Mouse (Mus musculus) urinary bladder, postnatal 4 days (tissue): Measurements from ENCODE around the gene Tdgf1.

ENCODE experiments used
- DNase-seq, 2 experiments: peaks; one replicate each; pipeline ENCODE4 v3.0.0; 2021 to 2022; ENCODE audit warnings: low spot score in 2 of 2

Gene Tdgf1

DNA sequence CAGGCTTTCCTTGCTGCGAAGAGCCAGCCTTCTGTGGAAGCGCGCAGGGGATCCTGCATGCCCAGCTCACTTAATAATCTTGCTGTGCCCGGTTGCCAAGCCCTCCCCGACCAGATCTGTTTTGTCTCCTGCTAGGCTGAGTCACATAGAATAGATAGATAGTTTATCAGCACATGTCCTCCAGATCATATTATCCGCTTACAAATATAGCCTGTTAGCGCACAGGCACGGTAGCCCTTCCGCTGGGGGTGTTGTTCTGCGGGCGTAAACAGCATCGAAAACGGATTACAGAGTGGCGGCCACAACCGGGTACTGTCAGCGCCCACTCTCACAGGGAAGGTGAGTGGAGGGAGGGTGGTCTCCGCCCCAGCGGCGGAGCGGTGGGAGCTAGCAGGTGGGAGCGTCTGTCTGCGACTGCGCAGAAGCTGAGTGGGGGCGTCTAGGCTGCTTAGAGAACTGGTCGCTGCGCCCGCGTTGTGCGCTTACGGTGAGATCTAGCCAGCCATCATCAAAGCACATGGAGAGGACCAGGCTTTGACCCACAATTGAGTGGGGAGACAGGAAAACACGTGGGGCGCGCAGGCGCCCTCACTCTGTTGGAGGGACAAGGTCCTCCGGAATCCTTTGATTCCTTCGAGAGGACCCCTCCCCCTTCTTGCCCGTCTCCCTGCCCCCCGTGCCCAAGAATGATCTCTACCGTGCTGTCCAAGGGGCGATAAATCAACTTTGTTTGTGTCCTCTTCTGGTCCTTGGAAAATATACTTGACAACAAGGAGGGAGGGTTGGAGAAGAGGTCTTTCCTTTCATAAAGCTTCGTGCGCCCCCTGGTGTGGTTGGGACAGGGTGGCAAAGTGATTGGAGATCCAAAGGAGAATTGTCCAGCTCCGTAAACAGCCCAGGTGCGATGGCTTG lies 7.8 kb upstream of the Tdgf1 start:
- peak; percentile 30 to 76 for DNase-seq

- no peak for DNase-seq
Observed at GRCm38 (mm10) chr9:110952931-110953549, 7.1 kb upstream of the Tdgf1 start.

- no peak for DNase-seq
Observed at GRCm38 (mm10) chr9:110952398-110952797, 6.4 kb upstream of the Tdgf1 start.

GRCm38 (mm10) chr9:110951866-110952265 lies 5.9 kb upstream of the Tdgf1 start:
- no peak for DNase-seq

GRCm38 (mm10) chr9:110951397-110951796 lies 5.4 kb upstream of the Tdgf1 start, which contains the start of gene Lrrc2:
Gene Lrrc2 (plus strand): TSS chr9:110951545.
- no peak for DNase-seq

- DNase-seq: no peak
Observed at GRCm38 (mm10) chr9:110950109-110950508, 4.2 kb upstream of the Tdgf1 start.

GRCm38 (mm10) chr9:110948813-110949310 lies 2.9 kb upstream of the Tdgf1 start:
- no peak for DNase-seq

DNA sequence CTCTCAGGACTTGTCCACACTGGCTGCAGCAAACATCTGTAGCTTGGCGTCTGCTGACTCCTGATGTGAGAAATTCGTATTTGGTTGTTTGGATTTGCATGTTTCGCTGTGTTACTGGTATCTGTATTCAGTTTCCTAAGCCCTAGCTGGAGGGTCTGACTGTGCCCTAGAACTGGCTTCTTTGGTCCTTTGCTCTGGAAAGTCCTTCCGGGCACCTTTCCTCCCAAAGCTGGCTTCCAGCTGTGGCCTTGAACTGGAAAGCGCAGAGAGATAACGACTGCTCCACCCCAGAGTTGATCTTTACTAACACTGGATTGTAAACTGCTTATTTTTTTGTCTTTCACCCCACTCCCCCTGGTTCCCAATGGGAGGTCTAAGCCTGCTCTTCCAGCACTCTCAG lies 1.9 kb upstream of the Tdgf1 start:
- no peak for DNase-seq

DNA sequence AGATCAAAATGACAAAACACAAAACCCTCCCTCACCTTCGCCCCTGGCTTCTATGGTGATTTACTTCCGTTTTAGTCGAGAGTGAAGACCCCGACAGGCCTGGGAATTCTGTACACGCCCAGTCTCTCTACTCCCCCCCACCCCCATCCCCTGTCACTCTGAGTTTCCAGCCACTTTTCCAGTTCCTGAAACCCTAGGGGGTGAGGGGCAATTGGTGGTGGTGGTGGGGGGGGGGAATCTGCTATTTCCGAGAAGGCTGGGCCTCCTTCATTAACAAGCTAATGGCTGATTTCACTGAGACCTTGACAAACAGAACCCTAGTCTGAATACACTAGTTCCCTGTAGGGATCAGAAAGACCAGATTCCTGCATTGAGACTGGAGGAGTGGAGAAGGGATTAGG lies 1.3 kb upstream of the Tdgf1 start:
- DNase-seq: no peak

- DNase-seq: no peak
Observed at GRCm38 (mm10) chr9:110946548-110947044, 638 bp upstream of the Tdgf1 start.

DNA sequence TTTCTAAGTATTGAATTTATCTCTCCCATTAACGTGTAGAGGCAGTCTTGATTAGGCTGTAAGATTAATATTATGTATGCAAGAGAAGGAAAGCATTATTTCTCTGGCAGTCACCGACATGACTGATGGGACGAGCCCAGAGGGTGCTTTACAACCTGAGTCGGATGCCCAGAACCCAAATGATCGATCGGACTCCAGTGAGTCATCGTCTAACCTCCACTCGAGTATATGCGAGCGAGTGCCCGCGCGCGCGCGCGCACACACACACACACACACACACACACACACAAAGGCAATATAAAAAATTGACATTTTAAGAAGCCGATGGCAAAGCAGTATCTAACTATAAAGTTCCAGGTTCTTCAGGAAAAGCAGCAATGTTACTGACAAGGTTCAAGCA lies 615 bp downstream of the Tdgf1 start:
- DNase-seq: no peak

DNA sequence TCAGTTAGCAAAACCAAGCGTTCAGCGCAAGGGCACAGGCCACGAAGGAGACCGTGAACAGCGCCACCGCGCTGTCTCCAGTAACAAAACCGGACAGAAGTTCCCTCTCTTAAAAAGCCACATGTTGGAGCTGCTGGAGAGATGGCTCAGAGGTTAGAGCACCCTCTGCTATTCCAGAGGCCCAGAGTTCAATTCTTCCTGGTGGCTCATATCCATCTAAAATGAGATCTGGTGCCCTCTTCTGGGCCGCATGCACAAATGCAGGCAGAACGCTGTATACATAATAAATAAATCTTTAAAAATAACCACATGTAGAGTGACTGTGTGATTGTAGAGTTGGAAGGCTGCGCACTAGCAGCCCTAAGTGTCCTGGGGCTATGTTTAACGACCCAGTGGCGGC lies 1.7 kb downstream of the Tdgf1 start:
- no peak for DNase-seq

DNA sequence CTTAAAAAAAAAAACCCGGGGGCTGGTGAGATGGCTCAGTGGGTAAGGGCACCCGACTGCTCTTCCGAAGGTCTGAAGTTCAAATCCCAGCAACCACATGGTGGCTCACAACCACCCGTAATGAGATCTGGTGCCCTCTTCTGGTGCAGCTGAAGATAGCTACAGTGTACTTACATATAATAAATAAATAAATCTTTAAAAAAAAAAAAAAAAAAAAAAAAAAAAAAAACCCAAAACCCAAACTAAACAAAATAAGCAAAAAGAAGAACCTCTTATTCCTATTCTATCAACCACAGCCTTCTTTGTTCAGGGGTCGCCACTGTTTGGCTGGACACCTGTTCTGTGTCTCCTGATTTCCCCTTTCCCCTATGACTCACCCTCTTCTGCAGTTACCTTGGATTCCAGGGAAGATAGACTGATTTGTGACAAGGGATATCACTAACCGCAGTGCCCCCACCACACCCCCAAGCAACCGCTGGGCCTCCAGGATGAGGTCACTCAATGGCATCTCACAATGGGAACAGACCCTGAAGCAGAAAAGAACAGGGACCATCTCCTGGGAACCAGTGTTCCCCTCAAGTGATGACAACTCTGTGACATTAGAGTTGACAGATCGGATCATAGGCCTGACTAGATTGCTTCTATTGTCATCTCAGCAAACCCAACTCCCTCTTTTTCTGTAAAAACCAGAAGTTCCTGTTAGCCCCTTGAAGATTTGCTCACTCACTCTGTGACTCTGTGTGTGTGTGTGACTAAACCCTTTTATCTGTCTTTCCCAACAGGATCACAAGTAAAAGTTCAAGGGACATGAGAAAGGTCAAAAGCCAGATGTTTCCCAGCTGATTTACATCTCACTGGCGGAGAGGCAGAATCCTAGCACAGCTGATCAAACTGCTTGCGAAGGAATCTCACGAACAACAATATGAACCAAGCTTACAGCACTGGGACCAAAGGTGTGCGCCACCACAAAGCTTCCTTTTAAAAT lies 8.2 kb downstream of the Tdgf1 start:
- DNase-seq: no peak

- no peak for DNase-seq
Observed at GRCm38 (mm10) chr9:110935941-110936340, 10.0 kb downstream of the Tdgf1 start.

DNA sequence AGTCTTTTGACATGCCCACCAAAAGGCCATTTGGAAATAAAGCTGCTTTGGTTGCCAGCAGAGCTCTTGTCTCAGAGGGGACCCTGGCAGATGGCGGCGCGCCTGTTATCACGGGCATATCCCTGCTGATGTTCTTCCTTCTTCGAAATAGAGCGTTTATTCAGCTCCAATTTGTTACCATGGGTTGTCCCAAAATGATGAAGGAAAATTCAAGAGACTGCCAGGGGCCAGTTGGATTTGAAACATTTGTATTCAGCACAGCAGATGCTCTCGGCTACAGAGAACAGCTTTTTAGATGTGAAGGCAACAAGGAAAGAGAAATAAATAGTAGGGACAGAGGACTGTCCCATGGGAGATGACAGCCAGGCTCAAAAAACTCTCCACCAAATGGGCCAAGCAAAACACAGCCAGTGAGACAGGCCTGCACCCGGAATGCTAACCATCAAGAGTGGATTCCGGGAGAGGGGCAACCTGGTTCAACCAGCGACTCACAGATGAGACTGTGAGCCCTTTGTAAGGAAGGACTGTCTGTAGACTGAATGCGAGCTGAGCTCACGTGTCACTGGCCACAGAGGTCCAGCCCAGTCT lies 12.0 kb downstream of the Tdgf1 start:
- no peak for DNase-seq

GRCm38 (mm10) chr9:110931573-110931972 lies 14.4 kb downstream of the Tdgf1 start:
- DNase-seq: no peak

GRCm38 (mm10) chr9:110922759-110923158 lies 23.2 kb downstream of the Tdgf1 start:
- peak; percentile 47 to 81 for DNase-seq

GRCm38 (mm10) chr9:110920665-110921419 lies 25.1 kb downstream of the Tdgf1 start:
- DNase-seq: no peak

GRCm38 (mm10) chr9:110916786-110917185 lies 29.2 kb downstream of the Tdgf1 start, which contains the start of gene Fam240a:
Gene Fam240a (minus strand): TSS chr9:110916861.
- no peak for DNase-seq

DNA sequence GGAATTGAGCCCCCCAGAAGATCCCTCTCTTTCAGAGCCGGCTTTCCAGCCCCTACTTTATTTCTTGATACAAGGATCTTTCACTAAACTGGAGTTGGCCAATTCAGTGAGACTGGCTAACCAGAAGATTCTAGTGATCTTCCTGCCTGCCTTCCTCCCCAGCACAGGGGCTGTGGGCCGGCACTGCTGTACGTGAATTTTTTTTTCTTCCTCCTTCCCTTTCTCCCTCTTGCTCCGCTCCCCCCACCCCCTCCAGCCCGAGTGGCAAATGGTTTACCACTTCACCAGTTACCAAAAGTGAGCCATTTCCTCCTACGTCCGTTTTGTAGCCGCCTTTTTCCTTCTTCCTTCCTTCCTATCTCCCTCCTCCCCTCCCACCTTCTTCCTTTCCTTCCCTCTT lies 30.5 kb downstream of the Tdgf1 start:
- DNase-seq: no peak
